Mouse (Mus musculus) stomach, postnatal 0 days (tissue): ENCODE measurements around the gene Dtx1.

Source experiments
- CTCF ChIP-seq: IDR thresholded peaks from 2 replicates; pipeline ENCODE4 v1.5.1; 2016; ENCODE audit warnings: antibody characterized with exemption, low read depth, mild to moderate bottlenecking, moderate library complexity
- EP300 ChIP-seq: optimal IDR thresholded peaks from 2 replicates; pipeline ENCODE3; 2016; ENCODE audit warnings: antibody characterized with exemption

DNA sequence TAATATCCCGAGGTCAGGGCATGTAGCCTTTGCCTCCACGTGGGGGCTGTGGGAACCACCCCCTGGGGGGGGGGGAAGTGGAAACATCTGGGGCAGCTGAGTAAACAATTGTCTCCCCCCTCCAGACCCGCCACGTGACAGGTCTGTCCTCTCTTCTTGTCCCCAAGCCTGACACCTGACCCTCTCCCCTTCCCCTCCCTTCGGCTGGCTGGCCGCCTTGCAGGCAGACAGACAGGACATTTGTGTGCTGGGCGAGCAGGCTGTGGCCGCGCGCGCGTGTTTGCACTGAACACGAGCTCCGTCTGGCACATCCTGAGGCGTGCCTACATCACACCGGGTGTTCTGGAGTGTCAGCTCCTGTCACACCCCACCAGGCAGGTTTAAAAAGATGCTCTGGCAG lies 5.2 kb downstream of the Dtx1 start:
- TF ChIP-seq CTCF (no peak), EP300 (no peak)
